Mouse (Mus musculus) left cerebral cortex, postnatal 14 days (tissue): ENCODE data around the gene Nat8f4. TPM values are rescaled to one million over a fixed set of nuclear protein-coding genes. Genes with fewer than 3 reads are reported as not detected.
"Not testable (repeated sequence)": the region's sequence is repeated elsewhere in the genome, so short reads cannot be mapped to it uniquely, and the experiment has no call there.

Source experiments
- DNase-seq, 2 experiments: peaks; one replicate each; pipeline ENCODE4 v3.0.0; 2021 to 2022; ENCODE audit warnings: low spot score in 2 of 2, mixed read lengths in 1 of 2
- intact Hi-C: fragments of 180-260 bp; cut with DNase I; formaldehyde crosslinking; loops from one replicate; pipeline ENCODE4 v1.15.1; 2025
- total RNA-seq, 2 experiments: library from RNA; stranded (reverse); gene quantifications; 2 replicates each; pipeline ENCODE4 v1.2.3; 2021

Gene Nat8f4
- total RNA-seq, 2 experiments from 2014 or later, result 3.9 to 4.2 TPM

- intact Hi-C loops, result loop anchor here (10.0 kb wide), 3 partner anchors 255 to 425 kb away; partner anchors contain the start of gene Alms1
- no peak for DNase-seq
These were observed 5.0 kb upstream of the Nat8f4 start for GRCm38 (mm10) chr6:85909704-85910103.

- DNase-seq, result no peak
- intact Hi-C loops, result loop anchor here (10.0 kb wide), 2 partner anchors 324 to 424 kb away; partner anchors contain the start of gene Alms1
These were observed 3.7 kb upstream of the Nat8f4 start for GRCm38 (mm10) chr6:85908341-85908740.

GRCm38 (mm10) chr6:85906911-85907351 lies 2.2 kb upstream of the Nat8f4 start:
- peak; percentile 37 to 78 for DNase-seq
- intact Hi-C loops, result loop anchor here (10.0 kb wide), 2 partner anchors 322 to 422 kb away; partner anchors contain the start of gene Alms1

- DNase-seq, result no peak
- intact Hi-C loops, result loop anchor here (10.0 kb wide), 2 partner anchors 318 to 418 kb away; partner anchors contain the start of gene Alms1
These were observed 2.4 kb downstream of the Nat8f4 start for GRCm38 (mm10) chr6:85902303-85902702.

GRCm38 (mm10) chr6:85898596-85899475 lies 5.8 kb downstream of the Nat8f4 start:
- DNase-seq, intact Hi-C loops: not testable (repeated sequence)

- not testable (repeated sequence) for DNase-seq
- intact Hi-C loops, result loop anchor here (2.0 kb wide), 1 partner anchor 56 kb away; no protein-coding TSS in a partner anchor
These were observed 9.5 kb downstream of the Nat8f4 start for GRCm38 (mm10) chr6:85895061-85895648.

- no peak for DNase-seq
- intact Hi-C loops, result no loop called here
These were observed 15.7 kb downstream of the Nat8f4 start for GRCm38 (mm10) chr6:85888961-85889360.

GRCm38 (mm10) chr6:85884311-85884710 lies 20.4 kb downstream of the Nat8f4 start:
- intact Hi-C loops, result no loop called here

GRCm38 (mm10) chr6:85883246-85883645 lies 21.4 kb downstream of the Nat8f4 start:
- DNase-seq, intact Hi-C loops: not testable (repeated sequence)

More at GRCm38 (mm10) chr6:85884311-85884710, 20.4 kb downstream of the Nat8f4 start:
- no peak for DNase-seq

- intact Hi-C loops, result not testable (repeated sequence)
These were observed 35.7 kb downstream of the Nat8f4 start, which contains the start of gene Nat8f2 for GRCm38 (mm10) chr6:85869006-85869405. Gene Nat8f2 (minus strand): TSS chr6:85869158.

GRCm38 (mm10) chr6:85867726-85868690 lies 36.7 kb downstream of the Nat8f4 start:
- no peak for DNase-seq
- intact Hi-C loops, result no loop called here

More at GRCm38 (mm10) chr6:85869006-85869405, 35.7 kb downstream of the Nat8f4 start, which contains the start of gene Nat8f2:
- not testable (repeated sequence) for DNase-seq

GRCm38 (mm10) chr6:85866995-85867394 lies 37.7 kb downstream of the Nat8f4 start:
- intact Hi-C loops, DNase-seq: not testable (repeated sequence)

- intact Hi-C loops, DNase-seq: not testable (repeated sequence)
These were observed 38.5 kb downstream of the Nat8f4 start for GRCm38 (mm10) chr6:85866166-85866565.

- intact Hi-C loops, result not testable (repeated sequence)
- peak; percentile 8 to 21 for DNase-seq
These were observed 39.6 kb downstream of the Nat8f4 start for GRCm38 (mm10) chr6:85864900-85865639.

GRCm38 (mm10) chr6:85863840-85864239 lies 40.8 kb downstream of the Nat8f4 start:
- intact Hi-C loops, result no loop called here
- no peak for DNase-seq

- DNase-seq, result no peak
- intact Hi-C loops, result no loop called here
These were observed 41.5 kb downstream of the Nat8f4 start for GRCm38 (mm10) chr6:85863136-85863535.

- intact Hi-C loops, result no loop called here
- DNase-seq, result peak in 1 of 2 experiments; percentile 17
These were observed 42.1 kb downstream of the Nat8f4 start for GRCm38 (mm10) chr6:85862565-85862964.

GRCm38 (mm10) chr6:85861247-85861646 lies 43.4 kb downstream of the Nat8f4 start:
- intact Hi-C loops, result no loop called here
- DNase-seq, result no peak
